Mouse (Mus musculus) CD4-positive helper T cell, adult 2 months (primary cell): ENCODE measurements around the gene Spsb4.

Source experiments
- DNase-seq: peaks from one replicate; pipeline ENCODE4 v3.0.0-alpha.2; 2012; ENCODE audit warnings: low read depth, missing footprints, low spot score

Spsb4 gene

GRCm38 (mm10) chr9:96954063-96954809, 64.4 kb downstream of the Spsb4 start:
- DNase-seq = no peak

- DNase-seq = peak; percentile 82
Measured at GRCm38 (mm10) chr9:96953443-96953842, 65.2 kb downstream of the Spsb4 start.

- peak; percentile 21 for DNase-seq
Measured at GRCm38 (mm10) chr9:96952310-96952975, 66.2 kb downstream of the Spsb4 start.

DNA sequence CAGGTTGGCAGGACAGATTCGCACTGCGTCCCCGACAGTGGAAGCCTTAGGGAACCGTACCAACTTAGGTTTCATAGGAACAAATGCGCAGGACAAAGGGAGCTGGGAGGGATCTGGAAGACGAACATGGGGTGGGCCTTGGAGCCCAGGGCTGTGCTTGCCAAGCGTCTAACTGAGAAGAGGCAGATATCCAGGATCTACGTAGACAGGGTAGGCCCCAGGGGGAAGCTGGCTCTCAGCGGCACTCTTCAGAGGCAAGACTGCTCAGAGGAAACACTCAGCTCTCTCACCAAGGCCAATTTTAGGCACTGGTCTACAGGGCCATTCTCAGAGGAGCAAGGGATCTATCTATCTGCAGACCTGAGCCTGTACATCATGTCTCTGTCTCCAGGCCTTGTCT, 69.1 kb downstream of the Spsb4 start:
- no peak for DNase-seq

GRCm38 (mm10) chr9:96948546-96948945, 70.1 kb downstream of the Spsb4 start:
- DNase-seq = no peak

GRCm38 (mm10) chr9:96947171-96947570, 71.5 kb downstream of the Spsb4 start:
- no peak for DNase-seq

DNA sequence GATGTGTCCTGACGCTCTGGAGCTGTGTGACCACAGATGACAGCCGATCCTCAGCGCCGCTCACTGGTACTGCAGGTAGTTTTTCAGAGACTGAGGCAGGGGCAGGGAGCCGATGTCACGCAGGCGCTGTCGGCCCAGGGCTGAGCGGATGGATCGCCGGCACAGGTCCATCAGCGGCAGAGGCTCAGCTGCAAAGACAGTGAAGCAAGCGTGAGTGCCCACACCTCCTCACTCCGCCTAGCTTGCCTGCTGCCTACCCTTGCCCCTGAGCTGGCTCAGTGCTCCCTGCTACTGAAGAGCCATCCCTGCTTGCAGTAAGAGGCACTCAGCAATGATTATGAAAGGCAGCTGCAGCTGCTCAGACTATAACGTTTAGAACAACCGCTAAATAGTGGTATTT, 74.1 kb downstream of the Spsb4 start:
- no peak for DNase-seq

GRCm38 (mm10) chr9:96942975-96943374, 75.7 kb downstream of the Spsb4 start:
- DNase-seq = peak; percentile 64

DNA sequence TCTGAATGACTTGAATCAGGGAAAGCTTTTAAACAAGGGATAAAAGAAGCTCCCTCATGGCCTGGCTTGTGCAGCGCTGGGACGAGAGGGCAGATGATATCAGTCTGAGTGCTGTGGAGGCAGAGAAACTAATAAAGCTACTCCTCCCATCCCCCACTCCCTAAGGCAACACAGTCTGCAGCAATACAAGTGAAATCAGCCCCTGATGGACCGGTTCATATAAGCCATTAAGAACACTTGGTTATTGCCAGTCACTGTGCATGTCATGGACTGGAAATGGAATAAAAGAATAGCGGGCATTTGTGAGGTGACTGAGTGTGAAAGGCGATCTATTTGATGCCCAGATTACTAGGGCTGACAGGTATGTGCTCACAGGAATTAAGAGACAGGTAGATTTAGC, 79.8 kb downstream of the Spsb4 start:
- DNase-seq = no peak

DNA sequence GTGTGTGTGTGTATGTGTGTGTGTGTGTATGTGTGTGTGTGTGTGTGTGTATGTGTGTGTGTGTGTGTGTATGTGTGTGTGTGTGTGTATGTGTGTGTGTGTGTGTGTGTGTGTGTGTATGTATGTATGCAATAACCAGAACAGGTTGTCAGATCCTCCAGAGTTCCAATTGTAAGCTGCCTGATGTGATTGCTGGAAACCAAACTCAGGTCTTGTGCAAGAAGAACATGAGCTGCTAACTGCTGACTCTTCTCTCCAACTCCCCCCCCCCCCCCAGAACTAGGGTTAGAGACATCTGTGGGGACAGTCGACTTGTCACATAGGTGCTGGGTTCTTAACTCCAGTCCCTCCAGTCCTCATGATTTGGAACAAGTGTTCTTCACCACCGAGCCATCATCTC, 82.2 kb downstream of the Spsb4 start:
- DNase-seq = peak; percentile 47

- peak; percentile 94 for DNase-seq
Measured at GRCm38 (mm10) chr9:96935556-96936300, 82.9 kb downstream of the Spsb4 start.

DNA sequence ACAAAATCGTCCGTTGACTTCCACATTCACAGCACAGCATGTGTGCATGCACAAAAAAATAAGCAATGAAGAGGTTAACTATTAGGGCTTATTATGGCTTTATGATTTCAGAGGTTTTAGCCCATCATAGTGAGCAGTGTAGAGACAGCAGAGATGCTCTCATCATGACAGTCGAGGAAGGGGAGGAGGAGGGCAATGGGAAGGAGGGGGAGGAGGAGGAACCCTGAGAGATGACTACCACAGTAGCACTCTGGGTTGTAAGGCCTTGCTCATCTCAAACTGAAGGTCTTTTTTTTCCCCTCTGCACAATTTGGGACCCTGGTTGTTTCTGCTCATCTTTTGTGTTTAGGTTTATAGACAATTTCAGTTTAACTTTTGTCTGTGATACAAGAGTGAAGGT, 83.8 kb downstream of the Spsb4 start:
- DNase-seq = no peak

DNA sequence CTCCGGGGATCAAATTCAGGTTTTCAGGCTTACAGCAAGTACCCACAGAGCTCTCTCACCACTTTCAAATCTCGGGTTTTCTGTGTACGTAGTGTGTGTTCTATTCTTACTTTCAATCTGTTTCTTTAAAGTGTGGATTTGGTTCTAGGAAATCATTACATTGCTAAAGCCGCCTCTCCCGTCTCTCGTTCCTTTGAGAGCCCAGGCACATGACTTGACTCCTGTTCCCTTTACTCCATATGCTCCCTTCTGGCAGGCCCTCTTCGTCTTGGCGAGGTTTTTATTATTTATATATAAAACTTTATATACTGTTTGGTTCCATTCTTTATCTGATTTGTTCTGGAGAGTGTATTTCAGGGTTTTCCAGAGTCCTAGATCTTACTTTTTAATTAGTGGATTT, 85.9 kb downstream of the Spsb4 start:
- no peak for DNase-seq

DNA sequence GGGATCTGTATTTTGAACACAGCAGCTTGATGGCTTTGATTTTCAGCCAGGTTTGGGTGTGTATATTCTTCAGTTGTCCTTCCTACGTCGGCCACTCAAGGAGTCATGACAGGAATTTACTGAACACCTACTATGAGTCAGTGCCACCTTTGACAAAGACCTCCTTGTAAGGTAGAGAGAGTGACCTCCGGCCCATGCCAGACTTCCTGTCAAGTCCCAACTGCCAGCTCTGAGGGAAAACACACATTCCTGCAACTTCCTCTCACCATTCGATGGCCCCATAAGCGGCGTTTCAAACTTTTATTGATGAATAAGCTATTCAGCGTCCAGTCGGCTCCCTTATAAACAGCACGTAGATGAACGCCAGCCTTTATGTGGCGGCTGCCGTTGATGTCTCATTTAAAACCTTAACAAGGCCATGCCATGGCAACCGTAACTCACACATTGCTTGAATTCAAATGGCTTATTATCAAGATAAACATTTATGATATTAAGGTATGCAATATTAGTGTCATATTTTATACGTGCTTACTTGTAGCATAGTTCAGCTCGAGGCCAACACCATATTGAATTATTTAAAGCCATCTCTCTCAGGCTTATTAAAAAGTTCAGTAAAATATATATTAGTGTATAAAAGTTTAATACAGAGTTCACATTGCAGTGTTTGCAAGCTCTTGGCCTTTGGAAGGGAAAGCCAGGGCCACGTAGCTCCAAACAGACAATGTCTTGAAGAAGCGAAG, 94.9 kb downstream of the Spsb4 start:
- no peak for DNase-seq

DNA sequence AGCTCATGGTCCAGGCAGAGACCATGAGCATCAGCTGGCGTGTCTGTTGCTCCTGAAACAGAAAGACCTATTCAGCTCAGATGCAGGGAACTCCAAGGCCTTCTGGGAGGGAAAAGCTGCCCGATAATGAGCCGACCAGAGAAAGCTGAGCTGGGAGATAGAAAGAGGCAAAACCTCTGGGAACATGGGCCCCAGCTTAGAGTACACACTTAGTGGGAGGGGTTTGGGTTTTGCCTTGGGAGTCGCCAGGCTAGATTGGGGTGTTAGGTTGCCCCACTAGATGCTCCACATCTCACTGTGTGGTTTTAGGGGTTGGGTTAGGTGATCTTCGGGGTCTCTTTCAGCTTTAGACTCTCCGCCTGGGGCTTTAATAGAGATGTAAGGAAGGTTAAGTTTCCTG, 95.5 kb downstream of the Spsb4 start:
- DNase-seq = no peak

GRCm38 (mm10) chr9:96916620-96917538, 101.8 kb downstream of the Spsb4 start:
- DNase-seq = peak; percentile 90

DNA sequence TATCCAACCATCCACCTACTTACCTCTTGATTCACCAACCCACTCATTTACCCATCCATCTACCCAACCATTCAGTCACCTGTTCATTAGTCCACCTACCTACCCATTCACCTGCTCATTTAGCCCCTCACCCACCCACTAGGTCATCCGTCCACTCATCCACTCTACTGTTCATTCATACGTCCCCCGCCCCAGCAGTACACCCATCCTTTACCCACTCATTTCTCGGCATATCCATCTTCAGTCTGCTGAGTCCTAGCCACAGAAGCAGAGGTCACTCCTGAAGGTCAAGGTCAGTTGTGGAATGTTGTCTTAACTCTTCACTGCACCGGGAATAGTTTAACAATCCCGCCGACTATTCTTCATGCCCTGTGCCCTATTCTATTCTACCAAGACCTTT, 102.6 kb downstream of the Spsb4 start:
- DNase-seq = no peak

DNA sequence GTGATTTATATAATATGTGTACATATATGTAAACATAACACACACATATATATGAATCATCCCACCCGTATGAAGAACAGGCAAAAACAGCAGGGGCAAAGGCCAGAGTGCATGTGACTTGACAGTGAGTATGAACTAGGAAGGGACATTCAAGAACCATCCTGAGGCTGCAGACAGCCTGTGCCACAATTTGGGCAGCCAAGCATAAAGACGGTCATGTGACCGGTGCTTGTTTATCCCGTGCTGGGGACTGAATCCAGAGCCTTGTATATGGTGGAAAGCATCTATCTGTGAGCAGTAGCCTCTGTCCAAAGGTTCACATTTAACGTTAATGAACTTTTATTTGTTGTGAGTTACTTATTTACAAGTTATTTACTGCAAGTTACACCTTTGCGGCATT, 103.8 kb downstream of the Spsb4 start:
- DNase-seq = no peak

GRCm38 (mm10) chr9:96914005-96914404, 104.6 kb downstream of the Spsb4 start:
- DNase-seq = no peak

GRCm38 (mm10) chr9:96909503-96909902, 109.1 kb downstream of the Spsb4 start:
- DNase-seq = no peak

DNA sequence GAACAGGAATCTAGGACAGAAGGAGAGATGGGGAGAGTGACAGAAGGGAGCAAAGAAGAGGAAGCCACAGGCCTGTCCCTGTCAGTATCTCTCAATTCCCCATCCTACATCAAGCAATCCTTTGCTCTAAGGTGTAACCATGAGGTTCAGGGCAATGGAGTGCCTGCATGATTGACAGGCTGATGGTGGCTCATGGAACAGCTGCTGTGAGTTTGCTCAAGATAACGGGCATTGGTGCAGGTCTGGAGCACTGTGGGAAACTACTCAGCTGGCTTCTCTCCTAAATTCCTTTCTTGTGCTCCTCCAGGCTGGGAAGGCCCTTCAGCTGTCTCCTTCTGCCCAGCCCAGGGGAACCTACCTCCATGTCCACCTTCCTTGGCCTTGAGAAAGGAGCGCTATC, 109.9 kb downstream of the Spsb4 start:
- DNase-seq = no peak
